ENCODE assay signal across 13 mouse cellular contexts in genomic region chr11:83578186-83578760, GRCm38 (mm10). TPM values are rescaled to one million over a fixed set of nuclear protein-coding genes. Genes with fewer than 3 reads are reported as not detected.
DNase-seq lines count a peak whose midpoint lies in the region; ATAC-seq lines count a peak whose summit lies in the region.
"Had no signal": no experiment of that assay in that cellular context is flagged by ENCODE, and none has a peak within 500 bp of the region (broad histone marks: within the 10 kb centered on the region; RNA-seq: fewer than 3 reads in every experiment).

Gene Ccl9 (minus strand): TSS chr11:83578636.

- no peaks in the 10 kb centered on the region for H3K9me3 ChIP-seq in intestine, embryonic 16.5 days (ENCODE audit: control insufficient read depth, low read length)
- H3K9me3 ChIP-seq in stomach, embryonic 15.5 days, result no peaks in the 10 kb centered on the region
- no peaks in the 10 kb centered on the region for H3K9me3 ChIP-seq in hindbrain, embryonic 16.5 days (ENCODE audit: control insufficient read depth, low read length)
- no peaks in the 10 kb centered on the region for H3K9me3 ChIP-seq in forebrain, embryonic 10.5 days
- H3K9me3 ChIP-seq: hindbrain, embryonic 15.5 days; neural tube, embryonic 13.5 days had no signal

- H3K4me1 ChIP-seq in brown adipose tissue, adult 24 weeks (ENCODE audit: control insufficient read depth, insufficient read depth, insufficient read length, low read length), result 0 out of 2 replicates have a peak, but pooled peaks cover 7% of the 10 kb centered on the region
- H3K4me1 ChIP-seq in intestine, embryonic 16.5 days (ENCODE audit: control insufficient read depth, insufficient read depth, low read length), result no peaks in the 10 kb centered on the region
- H3K4me1 ChIP-seq in stomach, embryonic 15.5 days, result no peaks in the 10 kb centered on the region
- no peaks in the 10 kb centered on the region for H3K4me1 ChIP-seq in hindbrain, embryonic 16.5 days (ENCODE audit: control insufficient read depth, insufficient read depth, low read depth, low read length)
- peaks cover 6% of the 10 kb centered on the region; the same call in 1 of the 2 replicates for H3K4me1 ChIP-seq in forebrain, embryonic 10.5 days
- H3K4me1 ChIP-seq: hindbrain, embryonic 15.5 days; neural tube, embryonic 13.5 days had no signal

- no peaks in the 10 kb centered on the region for H3K27me3 ChIP-seq in intestine, embryonic 16.5 days (replicated peaks; ENCODE audit: control insufficient read depth, insufficient read depth, low read length)
- H3K27me3 ChIP-seq in stomach, embryonic 15.5 days (replicated peaks), result no peaks in the 10 kb centered on the region
- H3K27me3 ChIP-seq in hindbrain, embryonic 16.5 days (replicated peaks; ENCODE audit: control insufficient read depth, insufficient read depth, low read length), result no peaks in the 10 kb centered on the region
- no peaks in the 10 kb centered on the region for H3K27me3 ChIP-seq in forebrain, embryonic 10.5 days (ENCODE audit: poor library complexity, severe bottlenecking)
- H3K27me3 ChIP-seq: hindbrain, embryonic 15.5 days; neural tube, embryonic 13.5 days had no signal

- H3K36me3 ChIP-seq in intestine, embryonic 16.5 days (ENCODE audit: control insufficient read depth, insufficient read depth, low read length), result no peaks in the 10 kb centered on the region
- no peaks in the 10 kb centered on the region for H3K36me3 ChIP-seq in stomach, embryonic 15.5 days
- no peaks in the 10 kb centered on the region for H3K36me3 ChIP-seq in hindbrain, embryonic 16.5 days (ENCODE audit: control insufficient read depth, insufficient read depth, low read length)
- no peaks in the 10 kb centered on the region for H3K36me3 ChIP-seq in forebrain, embryonic 10.5 days (replicated peaks)
- H3K36me3 ChIP-seq: hindbrain, embryonic 15.5 days; neural tube, embryonic 13.5 days had no signal

- no peak within 1 kb of the TSS for H3K9ac ChIP-seq in intestine, embryonic 16.5 days (ENCODE audit: low read depth, low read length)
- H3K9ac ChIP-seq in stomach, embryonic 15.5 days, result no peak within 1 kb of the TSS
- H3K9ac ChIP-seq in hindbrain, embryonic 16.5 days (ENCODE audit: low read depth, low read length), result no peak within 1 kb of the TSS
- H3K9ac ChIP-seq: hindbrain, embryonic 15.5 days; neural tube, embryonic 13.5 days had no signal

- no peak for ATAC-seq in intestine, embryonic 16.5 days
- ATAC-seq in stomach, embryonic 15.5 days (ENCODE audit: insufficient read depth, low FRiP score, low read depth), result no peak
- no peak for ATAC-seq in hindbrain, embryonic 16.5 days

- H3K27ac ChIP-seq in brown adipose tissue, adult 24 weeks (replicated peaks; ENCODE audit: low read depth, low read length), result peak within 1 kb of the TSS; percentile 68
- no peak within 1 kb of the TSS for H3K27ac ChIP-seq in intestine, embryonic 16.5 days (ENCODE audit: low read length)
- H3K27ac ChIP-seq in stomach, embryonic 15.5 days, result no peak within 1 kb of the TSS
- no peak within 1 kb of the TSS for H3K27ac ChIP-seq in hindbrain, embryonic 16.5 days (ENCODE audit: low read depth, low read length)
- no peak within 1 kb of the TSS for H3K27ac ChIP-seq in forebrain, embryonic 10.5 days
- H3K27ac ChIP-seq: hindbrain, embryonic 15.5 days; neural tube, embryonic 13.5 days had no signal

- H3K4me3 ChIP-seq in brown adipose tissue, adult 24 weeks (ENCODE audit: insufficient read depth, low read depth, low read length), result peak within 1 kb of the TSS; percentile 25; the same call in 1 of the 2 replicates
- no peak within 1 kb of the TSS for H3K4me3 ChIP-seq in intestine, embryonic 16.5 days (ENCODE audit: low read length)
- no peak within 1 kb of the TSS for H3K4me3 ChIP-seq in stomach, embryonic 15.5 days (replicated peaks)
- no peak within 1 kb of the TSS for H3K4me3 ChIP-seq in hindbrain, embryonic 16.5 days (ENCODE audit: low read length)
- H3K4me3 ChIP-seq in forebrain, embryonic 10.5 days, result no peak within 1 kb of the TSS
- H3K4me3 ChIP-seq: hindbrain, embryonic 15.5 days; neural tube, embryonic 13.5 days had no signal

- WGBS in intestine, embryonic 16.5 days, result 43% methylated on average over 2 of the region's 2 CpGs
- 59% methylated on average over 2 of the region's 2 CpGs for WGBS in stomach, embryonic 15.5 days
- 62% methylated on average over 2 of the region's 2 CpGs for WGBS in hindbrain, embryonic 16.5 days
- WGBS in forebrain, embryonic 10.5 days, result 54% methylated on average over 2 of the region's 2 CpGs

- no peak within 1 kb of the TSS for H3K4me2 ChIP-seq in intestine, embryonic 16.5 days (ENCODE audit: low read depth, low read length)
- no peak within 1 kb of the TSS for H3K4me2 ChIP-seq in stomach, embryonic 15.5 days
- no peak within 1 kb of the TSS for H3K4me2 ChIP-seq in hindbrain, embryonic 16.5 days (ENCODE audit: low read length)
- H3K4me2 ChIP-seq: hindbrain, embryonic 15.5 days; neural tube, embryonic 13.5 days had no signal

- intact Hi-C loops in left cerebral cortex, postnatal 14 days (cut with DNase I), result no loop called here

- peak; percentile 10 to 17 for DNase-seq in left cerebral cortex, postnatal 14 days (ENCODE audit: low spot score in 2 of 2)
- DNase-seq in left cerebral cortex, adult 9 months (ENCODE audit: low spot score in 2 of 2), result no peak
- no peak for DNase-seq in forebrain, embryonic 10.5 days (ENCODE audit: extremely low spot score, low spot score)
- DNase-seq: layer of hippocampus, postnatal 36 days; lung, postnatal 14 days; right cerebral cortex, postnatal 4 days; thymus, postnatal 36 days had no signal

RNA-seq across cellular contexts. Expression of gene Ccl9, which starts in this region (rescaled TPM):
- 1 to 10 TPM; 3.6 to 4.0 TPM for total RNA-seq in left cerebral cortex, postnatal 14 days (2021)
- 11.4 and 13.7 TPM in 2 replicates for polyA plus RNA-seq in brown adipose tissue, adult 24 weeks (2012; ENCODE audit: insufficient read depth, insufficient read length, missing spikeins)
- 47.6 and 52.6 TPM in 2 replicates for polyA plus RNA-seq in intestine, embryonic 16.5 days (2015; fragmentation: Nextera tagmentation; extraction: Ambion mirVana)
- 12.9 and 14.2 TPM in 2 replicates for polyA plus RNA-seq in stomach, embryonic 15.5 days (2015; fragmentation: Nextera tagmentation; extraction: Ambion mirVana)
- 2.1 and 2.4 TPM in 2 replicates for polyA plus RNA-seq in hindbrain, embryonic 16.5 days (2015; fragmentation: Nextera tagmentation; extraction: Ambion mirVana)
- 0.55 and 1.4 TPM in 2 replicates for polyA plus RNA-seq in forebrain, embryonic 10.5 days (2016; fragmentation: Nextera tagmentation; extraction: Ambion mirVana)

Comparison
In these comparisons a context has a peak if more than half of its experiments do, and no peak if none do; other contexts are left out.
1. DNase-seq: peak in left cerebral cortex, postnatal 14 days (2 of 2); none in left cerebral cortex, adult 9 months (0 of 2) and forebrain, embryonic 10.5 days (single experiment).